Mouse (Mus musculus) layer of hippocampus, postnatal 25 days (tissue): Measurements from ENCODE around the gene Rnf20. TPM values are rescaled to one million over a fixed set of nuclear protein-coding genes. Genes with fewer than 3 reads are reported as not detected.

ENCODE experiments used
- DNase-seq, 2 experiments: peaks; one replicate each; pipeline ENCODE4 v3.0.0; 2022; ENCODE audit warnings: mixed read lengths in 2 of 2, low spot score in 1 of 2; ENCODE audit errors: extremely low spot score in 1 of 2
- total RNA-seq, 2 experiments: library from RNA; stranded (reverse); gene quantifications; 2 replicates each; pipeline ENCODE4 v1.2.3; 2021

The Rnf20 gene
- total RNA-seq, 2 experiments from 2014 or later: 60.5 to 73.3 TPM

DNA sequence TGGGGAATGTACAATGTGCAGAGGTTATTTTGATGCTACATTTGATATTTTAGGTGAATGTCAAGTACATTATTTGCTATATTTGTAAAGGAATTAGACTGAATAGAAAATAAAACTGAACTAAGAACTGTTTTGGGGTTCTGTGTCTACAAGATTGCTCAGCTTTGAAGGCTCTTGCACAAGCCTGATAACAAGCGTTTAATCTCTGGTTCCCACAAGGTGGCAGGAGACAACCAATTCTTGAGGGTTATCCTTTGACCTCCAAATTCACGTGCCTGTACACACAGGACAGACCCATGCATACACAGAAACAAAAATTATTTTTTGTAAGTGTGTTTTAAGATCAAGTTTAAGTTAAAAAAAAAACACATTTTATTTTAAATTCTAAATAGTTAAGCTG, 8.1 kb downstream of the Rnf20 start:
- DNase-seq: no peak

DNA sequence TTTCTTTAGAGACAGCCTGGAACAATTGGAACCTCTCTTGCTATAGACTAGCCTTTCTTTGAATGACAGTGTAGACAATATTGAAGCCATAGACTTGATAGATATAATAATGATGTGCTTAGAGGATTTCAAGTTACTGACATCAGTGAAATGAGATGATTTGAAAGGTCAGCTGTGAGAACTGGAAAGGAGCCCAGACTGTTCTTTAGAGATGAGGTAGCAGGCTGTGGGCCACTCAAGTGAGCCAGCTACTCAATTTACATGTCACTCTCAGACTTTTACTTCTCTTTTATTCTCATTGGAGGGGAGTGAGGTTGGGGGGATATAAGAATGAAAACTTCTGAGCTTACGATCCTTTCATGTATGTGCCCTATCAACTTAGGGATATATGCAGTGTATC, 27.6 kb downstream of the Rnf20 start:
- no peak for DNase-seq

DNA sequence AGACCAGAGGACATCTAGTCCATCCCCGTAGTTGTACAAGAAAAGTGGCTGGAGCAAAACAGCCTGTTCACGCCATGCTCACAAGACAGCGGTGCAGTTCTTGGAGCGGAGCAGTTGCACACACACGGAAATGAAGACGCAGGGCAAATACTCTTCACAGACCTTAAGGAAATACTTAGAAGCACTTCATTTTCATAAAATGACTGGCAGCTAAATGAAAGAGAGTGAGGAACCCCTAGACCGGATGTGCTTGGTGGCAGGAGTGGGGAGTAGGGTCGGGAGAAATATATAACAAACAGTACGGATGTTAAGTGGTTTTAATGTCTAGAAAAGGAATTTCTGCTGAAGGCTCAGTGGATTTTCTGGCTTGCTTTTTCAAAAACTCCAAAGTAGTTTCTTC, 29.9 kb downstream of the Rnf20 start:
- DNase-seq: no peak

DNA sequence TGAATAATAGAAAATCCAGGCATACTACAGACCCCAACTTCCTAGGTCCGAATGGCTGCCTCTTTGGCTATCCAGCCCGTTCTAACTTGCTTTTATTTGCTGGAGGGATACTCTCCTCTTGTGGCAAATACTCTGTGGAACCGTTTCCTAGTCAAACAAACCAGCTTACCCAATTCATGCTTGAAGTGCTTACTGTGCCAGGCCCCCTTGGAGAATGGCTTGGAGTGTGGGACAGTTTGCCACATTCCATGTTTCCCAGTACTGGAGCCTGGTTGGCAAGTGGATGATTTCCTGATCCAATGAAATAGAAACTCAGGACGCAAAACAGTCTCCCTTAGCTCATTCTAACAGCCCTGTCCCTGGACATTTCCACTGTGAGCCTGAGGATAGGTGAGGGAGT, 30.4 kb downstream of the Rnf20 start:
- no peak for DNase-seq

DNA sequence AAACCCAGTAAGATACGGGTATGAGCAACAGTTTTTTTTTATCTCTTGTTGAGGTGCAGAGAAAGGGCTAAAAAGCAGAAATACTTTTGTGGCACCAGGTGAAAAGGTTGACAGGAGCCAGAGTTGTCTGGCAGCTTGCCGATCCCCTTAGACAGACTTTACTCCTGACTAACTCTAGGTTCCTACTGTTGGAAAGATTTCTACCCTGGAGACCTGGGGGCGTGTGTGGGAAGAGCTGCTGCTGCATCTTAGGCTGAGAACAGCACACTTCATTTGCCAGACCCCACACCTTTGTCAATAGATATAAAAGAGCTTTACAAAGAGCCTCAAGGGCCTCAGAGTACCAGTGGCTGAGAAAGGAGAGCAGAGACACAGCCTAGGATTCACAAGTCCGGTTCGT, 33.0 kb downstream of the Rnf20 start:
- no peak for DNase-seq

DNA sequence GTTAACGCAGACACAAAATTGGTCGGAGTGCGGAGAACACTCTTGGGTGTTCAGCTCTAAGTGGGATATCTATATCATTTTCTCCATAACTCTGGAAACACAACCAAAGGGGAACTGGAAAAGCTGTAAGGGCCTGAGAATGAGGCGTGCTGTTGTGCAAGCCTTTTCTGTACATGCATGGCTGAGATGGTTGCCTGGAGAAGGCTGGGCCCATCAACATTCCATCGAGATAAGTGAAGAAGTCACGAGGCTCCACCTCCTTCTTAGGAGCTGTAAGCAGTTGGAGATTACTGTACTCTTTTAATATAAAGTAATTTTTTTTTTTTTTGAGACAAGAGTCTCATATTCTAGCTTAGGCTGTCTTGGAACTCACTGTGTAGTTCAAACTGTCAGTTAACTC, 44.3 kb downstream of the Rnf20 start:
- no peak for DNase-seq

DNA sequence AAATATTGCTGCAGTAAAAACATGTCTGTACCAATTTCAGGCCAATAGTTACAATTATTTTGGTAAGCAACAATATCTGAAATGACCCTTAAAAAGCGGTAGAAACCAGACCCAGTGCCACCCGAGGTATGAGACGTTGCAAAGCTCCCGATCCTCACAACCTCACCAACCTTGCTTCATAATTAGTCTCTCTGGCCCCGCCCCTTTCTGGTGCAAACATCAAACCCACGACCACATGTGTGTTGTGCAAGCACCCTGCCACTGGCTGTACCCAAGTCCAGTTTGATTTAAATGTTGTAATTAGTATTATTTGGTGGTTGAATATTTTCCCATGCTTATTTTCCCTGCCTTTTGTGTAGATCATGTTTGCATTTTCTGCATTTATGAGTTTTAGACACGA, 45.0 kb downstream of the Rnf20 start:
- no peak for DNase-seq

DNA sequence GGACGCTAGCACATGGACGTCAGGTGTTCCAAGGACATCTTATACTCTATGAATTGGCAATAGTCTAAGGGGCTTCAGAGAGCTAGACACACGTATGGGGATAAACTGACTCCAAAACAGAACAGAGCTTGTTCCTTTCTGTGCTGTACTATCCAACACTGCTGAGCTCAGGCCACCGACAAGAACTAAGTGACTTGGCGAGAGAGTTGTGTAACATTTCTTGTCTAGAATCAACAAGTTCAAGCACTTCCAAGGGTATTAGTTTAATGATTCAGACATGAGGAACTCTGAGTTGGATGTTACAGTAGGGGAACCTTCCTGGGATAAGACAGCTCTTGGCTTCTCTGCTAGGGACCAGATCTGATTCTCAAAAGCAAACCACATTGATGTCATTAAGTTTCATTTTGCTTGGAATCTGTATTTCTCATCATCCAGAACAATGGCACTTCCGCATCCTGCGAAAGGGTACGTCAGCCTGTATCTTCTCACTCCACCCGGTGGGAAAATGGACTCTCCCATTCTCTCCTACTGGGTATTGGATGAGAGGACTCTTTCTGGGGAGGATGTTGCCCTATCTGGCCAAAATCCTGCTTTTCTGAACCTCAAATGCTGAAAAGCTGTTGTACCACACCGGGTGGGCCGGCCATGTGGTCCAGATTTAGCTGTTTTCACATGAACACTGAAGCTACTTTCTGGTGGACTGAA, 48.5 kb downstream of the Rnf20 start:
- no peak for DNase-seq

DNA sequence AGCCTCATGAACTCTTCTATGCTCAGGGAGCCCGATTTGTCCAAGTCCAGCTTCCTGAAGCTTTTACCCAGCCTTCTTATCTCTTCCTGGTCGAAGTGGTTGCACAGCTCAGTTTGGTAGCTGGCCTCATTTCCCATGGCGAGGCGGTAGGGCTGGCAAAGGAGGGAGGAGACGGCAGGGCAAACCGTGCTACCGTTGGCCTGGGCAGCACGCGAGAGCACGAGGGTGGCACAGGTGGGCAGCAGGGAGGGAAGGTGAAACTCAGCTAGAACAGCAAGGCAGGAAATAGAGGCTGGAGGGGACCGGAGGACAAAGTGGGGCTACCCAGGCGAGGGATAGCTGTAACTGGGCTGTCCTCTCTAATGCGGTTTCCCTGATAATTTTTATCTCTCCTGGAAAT, 50.0 kb downstream of the Rnf20 start, which contains the start of gene Ppp3r2:
TSS of gene Ppp3r2 (minus strand) at position 213 of the 400 bp plus-strand sequence.
- DNase-seq: no peak

DNA sequence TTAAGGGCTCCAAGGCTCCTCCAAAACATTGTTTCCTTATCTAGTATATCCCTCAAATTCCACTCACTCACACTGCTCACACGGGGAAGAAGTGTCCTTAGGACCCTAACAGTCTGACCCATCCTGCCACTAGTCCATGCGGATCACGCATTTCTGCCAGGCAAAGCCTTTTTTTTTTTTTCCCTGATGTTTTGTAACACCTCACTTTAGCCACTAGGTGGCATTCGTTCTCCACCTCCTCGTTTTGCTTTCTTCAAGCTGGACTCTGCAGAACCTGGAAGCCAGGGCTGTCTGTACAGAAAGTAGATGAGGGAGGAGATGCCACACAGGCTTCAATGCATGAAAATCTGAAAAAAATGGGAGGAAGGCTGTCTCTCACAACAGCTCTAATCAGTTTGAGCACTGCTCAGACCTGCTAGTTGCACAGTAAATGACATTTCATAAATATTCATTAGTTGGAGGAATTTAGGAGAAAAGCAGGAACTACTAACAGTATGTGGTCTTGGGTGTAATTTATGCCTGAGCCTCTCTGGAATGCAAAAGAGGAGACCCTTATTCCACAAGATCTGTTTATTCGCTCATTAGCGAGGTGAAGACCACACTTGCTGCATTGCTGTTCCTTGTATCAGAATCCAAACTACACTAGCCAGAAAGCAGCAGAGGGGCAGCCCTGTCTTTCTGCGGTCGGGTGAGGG, 56.9 kb downstream of the Rnf20 start:
- peak; percentile 31 to 41 for DNase-seq

DNA sequence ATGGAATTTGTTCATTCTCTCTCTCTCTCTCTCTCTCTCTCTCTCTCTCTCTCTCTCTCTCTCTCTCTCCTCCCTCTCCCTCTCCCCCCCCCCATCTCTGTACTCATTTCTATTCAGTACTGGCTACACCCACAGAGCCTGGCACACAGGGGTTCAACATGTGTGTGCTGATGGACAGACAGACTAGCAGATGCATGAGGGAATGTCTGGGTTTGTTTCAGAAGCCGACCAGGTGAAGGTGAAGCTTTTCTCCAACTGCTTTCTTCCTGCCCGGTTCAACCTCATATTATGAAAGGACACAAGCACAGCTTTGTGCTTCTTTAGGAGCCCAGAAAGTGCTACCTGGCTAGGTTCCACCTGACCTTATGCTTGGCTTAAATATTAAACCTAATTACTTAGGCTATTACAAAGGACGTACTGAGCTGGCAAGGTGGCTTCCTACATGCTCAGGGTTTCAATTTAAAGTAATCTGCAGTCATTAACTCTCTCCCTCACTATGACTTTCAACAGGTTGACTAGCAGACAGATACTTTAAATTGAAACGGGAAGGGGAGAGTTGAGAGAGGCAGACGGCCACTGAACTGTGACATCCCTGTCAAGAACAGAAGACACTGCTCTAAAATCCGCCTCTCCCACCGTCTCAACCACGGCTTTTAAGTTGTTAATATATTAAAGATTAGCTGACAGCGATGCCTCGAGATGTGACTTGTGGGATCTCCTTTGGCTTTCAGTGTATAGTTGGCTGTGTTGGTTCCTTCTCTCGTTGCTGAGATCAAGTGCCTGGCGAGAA, 59.8 kb downstream of the Rnf20 start:
- no peak for DNase-seq

Other genes starting within 250 kb of the Rnf20 start
- under 1 TPM in 1 of 2 experiments, not detected in 1; 0.20 TPM for gene Acnat2, start 223.9 kb upstream of the Rnf20 start, total RNA-seq
- under 1 TPM; 0.20 to 0.52 TPM for gene Acnat1, start 158.1 kb upstream of the Rnf20 start, total RNA-seq
- under 1 TPM in 1 of 2 experiments, not detected in 1; 0.19 TPM for gene Baat, start 125.4 kb upstream of the Rnf20 start, total RNA-seq
- gene Mrpl50, start 110.9 kb upstream of the Rnf20 start, total RNA-seq: 10 to 100 TPM; 31.4 to 33.8 TPM
- 10 to 100 TPM; 23.1 to 28.3 TPM for gene Zfp189, start 110.8 kb upstream of the Rnf20 start, total RNA-seq
- gene Aldob, start 82.5 kb upstream of the Rnf20 start, total RNA-seq: 1 to 10 TPM; 1.3 to 1.9 TPM
- 10 to 100 TPM; 66.0 to 75.9 TPM for gene Tmem246, start 34.1 kb upstream of the Rnf20 start, total RNA-seq
- 1 to 10 TPM in 1 of 2 experiments, under 1 TPM in 1; 0.32 to 1.1 TPM for gene Ppp3r2, start 50.0 kb downstream of the Rnf20 start, total RNA-seq
- 10 to 100 TPM; 35.0 to 37.1 TPM for gene Grin3a, start 213.7 kb downstream of the Rnf20 start, total RNA-seq